Comparison of ENCODE assay signal across 7 mouse cellular contexts in the genomic region with DNA sequence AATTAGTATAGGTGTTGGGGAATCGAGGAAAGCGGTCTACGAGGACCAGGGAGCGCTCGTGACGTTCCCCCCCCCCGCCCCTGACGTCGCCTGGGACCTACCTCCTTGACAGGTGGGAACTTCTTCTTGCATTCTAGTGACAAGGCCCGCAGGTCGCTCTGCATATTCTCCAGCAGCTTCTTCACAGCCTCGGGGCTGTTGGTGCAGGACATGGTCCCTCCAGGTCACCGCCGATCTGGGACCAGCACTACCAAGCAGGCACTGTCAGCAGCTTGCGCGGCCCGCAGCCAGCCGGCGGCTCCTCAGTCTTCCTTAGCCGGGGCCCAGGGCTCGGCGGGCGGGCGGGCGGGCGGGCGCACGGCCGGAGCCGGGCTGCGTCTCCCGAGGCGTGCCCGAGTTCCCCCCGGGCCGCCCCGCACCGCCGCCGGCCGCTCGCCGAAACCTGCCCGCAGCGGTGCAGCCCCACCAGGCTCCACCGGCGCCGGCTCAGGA. TPM values are rescaled to one million over a fixed set of nuclear protein-coding genes. Genes with fewer than 3 reads are reported as not detected.
A peak's percentile ranks its signal among the peaks of the same experiment; 100 is the strongest.
DNase-seq lines count a peak whose midpoint lies in the region; ATAC-seq lines count a peak whose summit lies in the region.

No protein-coding gene starts in this region.

- DNase-seq in right cerebral cortex, adult 18-20 months = peak; percentile 25
- no peak for DNase-seq in right cerebral cortex, adult 2 months (ENCODE audit: low spot score in 2 of 2)
- DNase-seq in spleen, postnatal 14 days (ENCODE audit: low spot score in 2 of 2) = no peak

- 1% methylated on average over 37 of the region's 48 CpGs for WGBS in forebrain, embryonic 12.5 days
- 0% methylated on average over 47 of the region's 48 CpGs for WGBS in kidney, embryonic 16.5 days
- 0% methylated on average over 41 of the region's 48 CpGs for WGBS in midbrain, embryonic 15.5 days

- H3K9ac ChIP-seq in forebrain, embryonic 12.5 days = peak overlapping the region; percentile 96
- peak overlapping the region; percentile 94 for H3K9ac ChIP-seq in kidney, embryonic 16.5 days (replicated peaks; ENCODE audit: low read length)
- peak overlapping the region; percentile 88 for H3K9ac ChIP-seq in midbrain, embryonic 15.5 days

- peaks cover 13% of the 10 kb centered on the region for H3K36me3 ChIP-seq in forebrain, embryonic 12.5 days (replicated peaks)
- no peaks in the 10 kb centered on the region for H3K36me3 ChIP-seq in kidney, embryonic 16.5 days (ENCODE audit: insufficient read depth, low read length)
- H3K36me3 ChIP-seq in midbrain, embryonic 15.5 days (replicated peaks) = 0 out of 2 replicates have a peak, but pooled peaks cover 6% of the 10 kb centered on the region

- no peaks in the 10 kb centered on the region for H3K27me3 ChIP-seq in forebrain, embryonic 12.5 days
- no peaks in the 10 kb centered on the region for H3K27me3 ChIP-seq in kidney, embryonic 16.5 days (ENCODE audit: insufficient read depth, low read length)
- 0 out of 2 replicates have a peak, but pooled peaks cover 4% of the 10 kb centered on the region for H3K27me3 ChIP-seq in midbrain, embryonic 15.5 days (replicated peaks)

- H3K27ac ChIP-seq in brown adipose tissue, adult 24 weeks (replicated peaks; ENCODE audit: low read depth, low read length) = 0 out of 2 replicates have a peak overlapping the region, but pooled peaks have one; percentile 35
- H3K27ac ChIP-seq in forebrain, embryonic 12.5 days = peak overlapping the region; percentile 81
- H3K27ac ChIP-seq in kidney, embryonic 16.5 days (ENCODE audit: low read length) = peak overlapping the region; percentile 63
- peak overlapping the region; percentile 82 for H3K27ac ChIP-seq in midbrain, embryonic 15.5 days

- H3K4me3 ChIP-seq in brown adipose tissue, adult 24 weeks (ENCODE audit: insufficient read depth, low read depth, low read length) = peak overlapping the region; percentile 86
- H3K4me3 ChIP-seq in forebrain, embryonic 12.5 days (replicated peaks) = peak overlapping the region; percentile 97
- peak overlapping the region; percentile 98 for H3K4me3 ChIP-seq in kidney, embryonic 16.5 days (ENCODE audit: low read length)
- H3K4me3 ChIP-seq in midbrain, embryonic 15.5 days = peak overlapping the region; percentile 86

- H3K9me3 ChIP-seq in forebrain, embryonic 12.5 days = no peaks in the 10 kb centered on the region
- H3K9me3 ChIP-seq in kidney, embryonic 16.5 days (ENCODE audit: low read length) = no peaks in the 10 kb centered on the region
- no peaks in the 10 kb centered on the region for H3K9me3 ChIP-seq in midbrain, embryonic 15.5 days

- ATAC-seq in forebrain, embryonic 12.5 days (ENCODE audit: low FRiP score) = no peak; the same call in 1 of the 2 replicates
- ATAC-seq in kidney, embryonic 16.5 days (ENCODE audit: low FRiP score, low TSS enrichment) = peak; percentile 82
- peak; percentile 83 for ATAC-seq in midbrain, embryonic 15.5 days (replicated peaks)

- peaks cover 11% of the 10 kb centered on the region; the same call in 1 of the 2 replicates for H3K4me1 ChIP-seq in brown adipose tissue, adult 24 weeks (ENCODE audit: control insufficient read depth, insufficient read depth, insufficient read length, low read length)
- peaks cover 12% of the 10 kb centered on the region for H3K4me1 ChIP-seq in forebrain, embryonic 12.5 days
- H3K4me1 ChIP-seq in kidney, embryonic 16.5 days (ENCODE audit: insufficient read depth, low read length) = peaks cover 13% of the 10 kb centered on the region
- H3K4me1 ChIP-seq in midbrain, embryonic 15.5 days = peaks cover 20% of the 10 kb centered on the region

- H3K4me2 ChIP-seq in forebrain, embryonic 12.5 days = peak overlapping the region; percentile 79
- peak overlapping the region; percentile 85 for H3K4me2 ChIP-seq in kidney, embryonic 16.5 days (replicated peaks; ENCODE audit: low read depth, low read length)
- peak overlapping the region; percentile 67 for H3K4me2 ChIP-seq in midbrain, embryonic 15.5 days

RNA-seq across cellular contexts. Expression of gene Mon2, which starts 0.5 kb away (rescaled TPM):
- 22.5 and 30.0 TPM in 2 replicates for polyA plus RNA-seq in brown adipose tissue, adult 24 weeks (2012; ENCODE audit: insufficient read depth, insufficient read length, missing spikeins)
- 39.1 and 41.8 TPM in 2 replicates for polyA plus RNA-seq in forebrain, embryonic 12.5 days (2016; fragmentation: Nextera tagmentation; extraction: Ambion mirVana)
- 19.0 and 22.6 TPM in 2 replicates for polyA plus RNA-seq in kidney, embryonic 16.5 days (2015; fragmentation: Nextera tagmentation; extraction: Ambion mirVana)
- polyA plus RNA-seq in midbrain, embryonic 15.5 days (2015; fragmentation: Nextera tagmentation; extraction: Ambion mirVana) = 26.9 and 27.3 TPM in 2 replicates
